Mouse (Mus musculus) adrenal gland, postnatal 14 days (tissue): ENCODE data around the gene Acp7. TPM values are rescaled to one million over a fixed set of nuclear protein-coding genes. Genes with fewer than 3 reads are reported as not detected.

Source experiments
- DNase-seq: peaks from one replicate; pipeline ENCODE4 v3.0.0; 2021; ENCODE audit warnings: mixed read lengths
- microRNA-seq, 2 experiments: library from miRNA; unstranded; fragments of <30 nt; microRNA quantifications; one replicate each; pipeline ENCODE4 v1.2.0; 2021
- total RNA-seq: library from RNA; stranded (reverse); gene quantifications from 2 replicates; pipeline ENCODE4 v1.2.3, GENCODE M21; 2021

The Acp7 gene
- total RNA-seq, 1 experiment from 2014 or later = not detected

GRCm38 (mm10) chr7:28575597-28575996, 55.5 kb downstream of the Acp7 start:
- no peak for DNase-seq

- no peak for DNase-seq
These were observed 57.9 kb downstream of the Acp7 start for GRCm38 (mm10) chr7:28573236-28573635.

- no peak for DNase-seq
These were observed 58.4 kb downstream of the Acp7 start for GRCm38 (mm10) chr7:28572689-28573088.

- peak; percentile 73 for DNase-seq
These were observed 60.0 kb downstream of the Acp7 start for GRCm38 (mm10) chr7:28570982-28571682.

- DNase-seq = peak; percentile 65
These were observed 60.7 kb downstream of the Acp7 start for GRCm38 (mm10) chr7:28570291-28570981.

- peak; percentile 80 for DNase-seq
These were observed 62.9 kb downstream of the Acp7 start for GRCm38 (mm10) chr7:28568253-28568652.

GRCm38 (mm10) chr7:28567539-28567938, 63.6 kb downstream of the Acp7 start:
- no peak for DNase-seq

- DNase-seq = no peak
These were observed 65.7 kb downstream of the Acp7 start for GRCm38 (mm10) chr7:28565407-28565806.

GRCm38 (mm10) chr7:28562951-28563350, 68.2 kb downstream of the Acp7 start:
- no peak for DNase-seq

- no peak for DNase-seq
These were observed 68.8 kb downstream of the Acp7 start for GRCm38 (mm10) chr7:28562371-28562770.

- DNase-seq = no peak
These were observed 69.2 kb downstream of the Acp7 start for GRCm38 (mm10) chr7:28561967-28562366.

GRCm38 (mm10) chr7:28560856-28561255, 70.3 kb downstream of the Acp7 start:
- DNase-seq = no peak

- DNase-seq = peak; percentile 65
These were observed 72.6 kb downstream of the Acp7 start for GRCm38 (mm10) chr7:28558486-28558885.

- no peak for DNase-seq
These were observed 73.4 kb downstream of the Acp7 start for GRCm38 (mm10) chr7:28557708-28558107.

Small RNA genes within 50 kb of the gene (microRNA-seq; reads per million reads assigned to microRNA genes)
- 1.1 to 1.3 reads per million in 2 experiments for gene Mir7049

Other genes with a start within 250 kb of the Acp7 start
- 29.6 and 30.5 TPM in 2 replicates for gene Med29, start 238.6 kb downstream of the Acp7 start, total RNA-seq
- gene Paf1, start 238.4 kb downstream of the Acp7 start, total RNA-seq = 77.0 and 87.6 TPM in 2 replicates
- gene Gmfg, start 193.9 kb downstream of the Acp7 start, total RNA-seq = 14.7 and 24.7 TPM in 2 replicates
- gene Lrfn1, start 179.4 kb downstream of the Acp7 start, total RNA-seq = 11.5 and 12.8 TPM in 2 replicates
- gene Ifnl2, start 120.9 kb downstream of the Acp7 start, total RNA-seq = not detected in 2 replicates
- gene Ifnl3, start 108.5 kb downstream of the Acp7 start, total RNA-seq = not detected in 2 replicates
- not detected in 2 replicates for gene Sycn, start 90.4 kb downstream of the Acp7 start, total RNA-seq
- 0.41 TPM in 1 of 2 replicates, not detected in the other for gene Nccrp1, start 84.1 kb downstream of the Acp7 start, total RNA-seq
- 52.3 and 56.3 TPM in 2 replicates for gene Samd4b, start 33.2 kb downstream of the Acp7 start, total RNA-seq
- gene Pak4, start 33.1 kb downstream of the Acp7 start, total RNA-seq = 22.0 and 25.6 TPM in 2 replicates
- 0.63 and 2.6 TPM in 2 replicates for gene Fbxo27, start 61.5 kb upstream of the Acp7 start, total RNA-seq
- gene Fbxo17, start 85.5 kb upstream of the Acp7 start, total RNA-seq = 2.3 and 4.4 TPM in 2 replicates
- gene Mrps12, start 110.5 kb upstream of the Acp7 start, total RNA-seq = 82.1 and 82.9 TPM in 2 replicates
- gene Sars2, start 110.7 kb upstream of the Acp7 start, total RNA-seq = 17.6 and 18.9 TPM in 2 replicates
- gene Ccer2, start 124.8 kb upstream of the Acp7 start, total RNA-seq = not detected in 2 replicates
- gene Sirt2, start 135.4 kb upstream of the Acp7 start, total RNA-seq = 66.5 and 78.3 TPM in 2 replicates
- 38.5 and 43.0 TPM in 2 replicates for gene Nfkbib, start 136.2 kb upstream of the Acp7 start, total RNA-seq
- gene Rinl, start 157.6 kb upstream of the Acp7 start, total RNA-seq = 3.1 and 7.3 TPM in 2 replicates
- 423 and 480 TPM in 2 replicates for gene Hnrnpl, start 177.2 kb upstream of the Acp7 start, total RNA-seq
- 1,138 and 1,196 TPM in 2 replicates for gene Ech1, start 193.9 kb upstream of the Acp7 start, total RNA-seq
- 18.7 and 32.4 TPM in 2 replicates for gene Lgals4, start 202.5 kb upstream of the Acp7 start, total RNA-seq
- gene Lgals7, start 232.5 kb upstream of the Acp7 start, total RNA-seq = 1.1 TPM in 1 of 2 replicates, not detected in the other